Mouse (Mus musculus): Measurements from ENCODE around the gene Atad5. TPM values are rescaled to one million over a fixed set of nuclear protein-coding genes. Genes with fewer than 3 reads are reported as not detected.
"Not testable (repeated sequence)": the region's sequence is repeated elsewhere in the genome, so short reads cannot be mapped to it uniquely, and the experiment has no call there.

Atad5 gene
- total RNA-seq (2021), result 1 to 10 TPM; 4.2 to 6.3 TPM
- long read RNA-seq, experiment 1, partial matches to known transcripts, result 0 of 1 reads
- long read RNA-seq, experiment 1, other reads (novel, unspliced or antisense), result 1 of 1 reads
- long read RNA-seq, experiment 2, result 0 reads

DNA sequence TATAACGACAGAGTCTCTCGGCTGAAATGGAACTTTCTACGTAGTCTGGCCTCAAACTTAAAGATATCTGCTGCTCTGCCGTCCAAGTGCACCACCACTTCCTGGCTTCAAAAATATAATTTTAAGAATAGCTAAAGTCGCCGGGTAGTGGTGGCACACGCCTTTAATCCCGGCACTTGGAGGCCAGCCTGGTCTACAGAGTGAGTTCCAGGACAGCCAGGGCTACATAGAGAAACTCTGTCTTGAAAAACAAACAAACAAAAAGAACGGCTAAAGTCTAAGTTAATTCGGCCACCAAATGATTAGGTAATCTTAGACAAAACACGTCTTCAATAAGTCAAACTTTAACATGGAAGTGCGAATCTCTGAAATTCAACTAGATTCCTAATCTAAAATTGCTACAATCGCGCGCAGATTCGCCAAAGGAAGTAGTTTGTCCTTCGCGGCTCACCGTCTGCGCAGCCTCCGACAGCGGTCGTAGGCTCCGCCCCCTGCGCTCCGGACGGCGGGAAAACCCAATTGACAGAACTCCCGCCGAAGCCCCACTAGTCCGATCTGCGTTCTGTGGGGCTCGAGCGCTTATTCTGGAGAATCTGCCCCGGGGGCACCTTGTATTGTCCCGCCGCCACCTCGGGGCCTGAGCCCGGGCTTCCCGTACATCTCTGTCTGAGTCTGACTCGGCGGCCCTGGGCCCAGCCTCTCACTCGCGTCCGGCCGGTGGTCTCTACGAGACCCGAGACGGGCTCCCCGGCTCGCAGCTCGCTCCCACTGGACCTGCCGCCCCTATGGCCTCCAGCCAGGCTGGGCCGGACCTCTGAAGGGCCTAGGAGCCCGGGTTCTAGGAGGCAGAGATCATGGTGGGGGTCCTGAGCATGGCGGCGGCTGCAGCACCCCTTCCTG is at the start of gene Atad5:
Gene Atad5, plus strand, starts transcription at position 484 of the 900 bp plus-strand sequence.
- peak; percentile 95 for DNase-seq

DNA sequence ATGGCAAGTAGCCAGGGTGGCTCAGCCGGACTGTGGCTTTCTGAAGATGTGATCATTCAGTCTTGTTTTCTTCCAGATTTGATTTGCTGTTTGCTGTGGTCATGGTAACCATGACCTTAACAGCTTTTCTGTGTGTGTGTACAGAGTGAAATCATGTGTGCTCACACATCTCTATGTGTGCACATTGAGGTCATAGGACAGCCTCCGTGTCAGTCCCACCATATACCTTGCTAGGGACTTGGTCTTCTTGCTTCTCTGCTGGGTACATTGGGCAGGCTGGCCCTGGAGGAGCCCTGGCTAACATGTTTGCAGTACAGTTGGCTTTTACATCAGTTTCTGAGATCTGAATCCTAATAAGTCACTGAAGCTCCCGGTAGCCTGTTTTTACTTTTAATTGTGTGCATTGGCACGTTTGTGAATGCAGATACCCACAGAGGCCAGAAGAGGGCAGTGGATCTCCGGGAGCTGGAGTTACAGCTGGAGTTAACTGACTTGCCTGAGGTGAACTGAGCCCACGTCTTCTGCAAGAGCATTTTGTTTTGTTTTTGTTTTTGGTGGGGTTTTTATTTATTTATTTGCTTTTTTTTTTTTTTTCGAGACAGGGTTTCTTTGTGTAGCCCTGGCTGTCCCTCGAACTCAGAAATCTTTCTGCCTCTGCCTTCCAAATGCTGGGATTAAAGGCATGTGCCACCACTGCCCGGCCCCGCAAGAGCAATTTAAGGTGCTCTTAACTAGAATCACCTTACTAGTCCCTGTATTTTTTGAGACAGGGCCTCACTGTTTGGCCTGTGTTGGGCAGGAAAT is 46.4 kb upstream of the Atad5 start:
- peak; percentile 63 for DNase-seq

DNA sequence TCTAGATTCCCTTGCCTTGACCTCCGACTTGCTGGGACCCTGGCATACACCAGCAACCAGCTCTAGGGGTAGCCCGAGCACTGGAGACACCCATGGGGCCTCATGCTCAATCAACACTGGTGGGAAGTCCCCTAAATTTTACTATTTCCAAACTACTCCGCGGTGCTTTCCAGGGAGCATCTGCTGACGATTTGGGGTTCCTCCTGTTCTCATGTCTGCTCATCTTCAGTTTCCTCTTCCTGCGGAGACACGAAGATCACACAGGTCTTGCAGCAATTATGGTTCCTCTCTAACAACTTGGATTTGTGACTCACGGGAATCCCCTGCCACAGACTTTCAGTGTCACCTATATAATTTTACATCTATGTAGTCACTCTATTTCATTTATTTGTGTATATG is 45.8 kb upstream of the Atad5 start:
- DNase-seq, result no peak

DNA sequence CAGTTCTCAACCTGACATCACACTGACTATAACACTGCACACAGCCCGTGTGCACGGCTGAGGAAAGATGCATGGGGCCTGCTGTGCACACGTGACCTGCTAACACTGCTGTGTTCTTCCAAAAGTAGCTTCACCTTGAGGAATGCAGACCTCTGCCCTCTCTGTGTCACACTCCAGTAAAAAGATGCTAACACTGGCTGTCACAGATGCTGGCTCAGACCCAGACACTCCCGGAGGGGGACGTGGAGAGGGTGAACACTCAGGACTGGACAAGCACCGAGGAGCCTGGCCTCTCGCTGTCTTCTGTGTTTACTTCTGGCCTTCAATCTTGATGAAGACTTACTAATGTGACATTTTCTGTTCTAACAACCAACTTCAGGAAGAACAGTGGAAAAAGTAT is 42.3 kb upstream of the Atad5 start:
- DNase-seq, result no peak

DNA sequence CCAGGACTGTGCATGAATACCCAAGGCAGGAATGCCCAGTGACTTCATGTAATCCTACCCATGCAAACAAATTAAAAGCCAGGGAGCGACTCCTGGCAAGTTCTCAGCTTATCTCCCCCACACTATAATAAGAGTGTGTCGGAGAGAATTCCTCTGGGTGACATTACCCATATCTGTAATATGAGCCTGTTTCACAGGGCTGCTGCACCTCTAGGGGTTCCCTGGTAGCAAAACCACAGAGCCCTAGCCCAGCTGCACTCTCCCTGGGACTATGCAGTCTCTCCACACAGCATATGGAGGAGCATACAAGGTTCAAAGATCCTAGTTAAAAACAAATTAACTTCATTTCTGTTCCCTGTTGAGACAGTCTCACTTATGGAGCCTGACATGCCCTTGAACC is 39.1 kb upstream of the Atad5 start:
- no peak for DNase-seq

DNA sequence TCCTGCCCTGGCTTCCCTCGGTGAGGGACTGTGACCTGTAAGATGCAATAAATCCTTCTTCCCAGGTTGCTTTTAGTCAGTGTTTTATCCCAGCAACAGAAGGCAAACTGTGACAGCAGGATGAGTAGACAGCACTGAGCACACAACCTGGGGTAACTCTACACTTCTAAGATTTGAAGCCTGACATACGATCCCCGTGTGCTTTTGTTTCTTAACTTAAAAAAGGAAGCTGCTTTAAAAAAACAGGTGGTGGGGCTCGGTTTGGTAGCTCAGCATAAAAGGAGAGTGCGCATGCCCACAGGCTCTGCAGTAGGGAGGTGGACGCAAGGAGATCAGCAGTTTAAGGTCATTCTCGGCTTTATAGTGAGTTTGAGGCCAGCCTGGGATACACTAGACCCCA is 36.7 kb upstream of the Atad5 start:
- DNase-seq, result no peak

DNA sequence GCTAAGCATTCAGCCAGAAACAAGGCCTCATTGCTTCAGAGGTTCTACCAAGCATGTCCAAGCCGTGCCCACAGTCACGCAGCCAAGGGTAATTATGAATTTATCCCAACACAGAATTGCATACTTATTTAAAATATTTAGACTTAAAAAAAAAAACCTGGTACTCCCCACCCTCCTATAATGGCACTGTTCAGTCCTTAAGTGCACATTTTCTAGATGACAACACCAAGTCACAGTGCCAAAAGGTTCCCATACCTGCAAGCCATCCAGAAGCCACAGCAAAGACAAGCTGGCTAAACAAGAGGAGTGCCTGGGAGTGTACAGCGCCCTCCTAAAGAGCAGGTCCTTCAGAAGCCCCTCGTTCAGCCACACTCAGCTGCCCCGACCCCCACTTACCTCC is 36.0 kb upstream of the Atad5 start:
- no peak for DNase-seq

DNA sequence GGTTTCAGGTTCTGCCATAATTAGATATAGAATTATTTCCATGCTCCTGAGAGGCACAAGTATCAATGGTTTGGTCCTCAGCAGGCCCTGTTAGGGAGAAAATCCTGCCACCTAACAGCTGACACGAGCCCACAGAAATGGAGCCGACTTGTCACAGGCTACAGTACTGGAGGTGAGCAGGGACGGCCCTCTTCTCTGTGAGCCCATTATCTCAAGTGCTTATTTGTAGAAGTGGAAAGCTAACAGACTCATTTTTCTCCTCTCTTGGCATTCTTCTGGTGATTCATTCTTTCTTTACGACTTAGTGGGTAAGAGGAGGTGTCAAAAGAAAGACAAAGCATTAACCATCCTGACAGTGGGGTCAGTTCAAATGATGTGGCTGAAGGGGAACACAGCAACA is 34.5 kb upstream of the Atad5 start:
- no peak for DNase-seq

DNA sequence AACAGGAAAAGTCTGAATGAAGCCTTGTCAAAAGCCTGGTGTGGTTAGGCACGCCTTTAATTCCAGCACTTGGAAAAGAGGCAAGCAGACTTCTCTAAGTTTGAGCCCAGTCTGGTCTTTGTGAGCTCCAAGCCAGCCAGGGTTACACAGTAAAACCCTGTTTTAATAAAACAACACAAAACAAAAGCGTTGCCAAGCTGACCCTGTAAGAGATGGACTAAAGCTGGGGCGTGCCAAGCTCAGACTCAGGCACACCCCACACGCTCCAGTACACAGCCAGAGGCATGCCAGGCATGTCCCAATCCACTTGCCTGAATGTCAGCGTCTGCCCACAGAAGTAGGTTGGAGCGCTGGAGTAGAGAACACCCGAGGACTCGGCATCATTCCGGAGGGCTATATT is 33.1 kb upstream of the Atad5 start:
- DNase-seq, result no peak

DNA sequence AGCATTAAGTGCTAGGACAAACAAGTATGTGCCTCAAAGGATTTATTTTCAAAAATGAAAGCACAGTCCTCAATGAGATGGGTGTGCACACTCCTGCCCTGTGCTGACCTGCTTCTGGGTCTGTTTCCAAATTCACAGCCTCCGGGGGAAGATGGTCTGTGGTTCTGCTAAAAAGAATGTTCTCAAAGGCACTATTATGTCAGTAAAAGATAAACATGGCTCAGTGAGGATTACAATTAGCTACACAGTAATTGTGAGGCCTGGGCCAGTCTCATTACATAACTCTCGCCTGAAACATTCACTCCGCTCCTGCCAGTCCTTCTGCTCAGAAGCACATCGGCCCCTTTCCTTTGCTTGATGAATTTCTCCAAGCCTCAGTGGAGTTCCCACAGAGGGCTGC is 27.0 kb upstream of the Atad5 start:
- no peak for DNase-seq

DNA sequence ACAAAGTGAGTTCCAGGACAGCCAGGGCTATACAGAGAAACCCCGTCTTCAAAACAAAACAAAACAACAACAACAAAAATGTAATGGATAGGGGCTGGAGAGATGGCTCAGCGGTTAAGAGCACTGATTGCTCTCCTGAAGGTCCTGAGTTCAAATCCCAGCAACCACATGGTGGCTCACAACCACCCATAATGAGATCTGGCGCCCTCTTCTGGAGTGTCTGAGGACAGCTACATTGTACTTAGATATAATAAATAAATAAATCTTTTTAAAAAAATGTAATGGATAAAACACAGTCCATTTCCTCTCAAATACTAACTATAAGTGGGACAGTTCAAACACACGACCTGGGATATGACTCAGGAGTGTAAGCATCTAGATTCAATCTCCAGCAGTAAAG is 22.8 kb upstream of the Atad5 start:
- DNase-seq, result not testable (repeated sequence)

DNA sequence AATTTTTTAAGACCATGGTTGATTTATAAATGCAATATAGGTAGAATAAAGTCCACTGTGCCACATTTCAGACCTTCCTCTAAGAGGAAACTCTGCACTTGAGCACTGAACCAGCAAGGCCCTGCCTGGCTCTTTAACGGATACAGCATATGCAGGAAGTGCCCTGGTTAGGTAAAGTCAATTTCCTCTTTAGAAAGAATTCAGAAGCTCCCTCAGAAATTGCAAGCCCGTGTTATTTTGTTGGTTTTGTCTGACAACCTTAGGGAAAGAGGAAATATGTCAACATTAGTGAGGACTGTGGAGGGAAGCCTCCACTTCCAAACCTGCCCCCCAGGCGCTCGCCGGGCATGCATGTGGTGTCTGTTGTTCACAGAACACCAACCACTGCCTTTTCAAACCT is 21.6 kb upstream of the Atad5 start:
- no peak for DNase-seq

DNA sequence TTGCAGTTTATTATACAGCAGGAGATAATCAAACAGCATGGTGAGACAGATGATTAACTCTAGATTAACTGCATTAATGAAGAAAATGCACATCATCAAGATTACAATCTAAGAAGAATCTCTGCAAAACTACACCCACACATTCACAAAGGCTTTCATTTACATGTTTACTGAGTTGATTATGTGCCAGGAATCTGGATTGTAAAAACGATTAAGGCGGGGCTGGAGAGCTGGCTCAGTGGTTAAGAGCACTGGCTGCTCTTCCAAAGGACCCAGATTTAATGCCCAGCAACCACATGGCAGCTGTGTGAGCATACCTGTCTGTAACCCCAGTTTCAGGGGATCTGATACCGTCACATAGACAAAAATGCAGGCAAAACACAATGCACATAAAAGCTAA is 19.4 kb upstream of the Atad5 start:
- DNase-seq, result no peak

DNA sequence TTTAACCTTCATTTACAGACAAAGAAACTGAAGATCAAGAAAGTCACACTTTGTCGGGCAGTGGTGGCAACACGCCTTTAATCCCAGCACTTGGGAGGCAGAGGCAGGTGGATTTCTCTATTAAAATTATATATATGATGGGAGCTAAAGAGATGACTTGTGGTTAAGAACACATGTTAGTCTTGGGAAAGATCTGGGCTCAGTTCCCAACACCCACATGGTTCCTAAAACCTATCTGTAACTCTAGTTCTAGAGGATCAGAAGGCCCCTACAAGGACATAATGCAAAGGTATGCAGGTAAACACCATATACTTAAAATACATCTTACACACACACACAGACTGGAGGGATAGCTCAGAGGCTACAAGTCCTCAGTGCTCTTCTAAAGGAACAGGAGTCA is 18.2 kb upstream of the Atad5 start:
- DNase-seq, result no peak

DNA sequence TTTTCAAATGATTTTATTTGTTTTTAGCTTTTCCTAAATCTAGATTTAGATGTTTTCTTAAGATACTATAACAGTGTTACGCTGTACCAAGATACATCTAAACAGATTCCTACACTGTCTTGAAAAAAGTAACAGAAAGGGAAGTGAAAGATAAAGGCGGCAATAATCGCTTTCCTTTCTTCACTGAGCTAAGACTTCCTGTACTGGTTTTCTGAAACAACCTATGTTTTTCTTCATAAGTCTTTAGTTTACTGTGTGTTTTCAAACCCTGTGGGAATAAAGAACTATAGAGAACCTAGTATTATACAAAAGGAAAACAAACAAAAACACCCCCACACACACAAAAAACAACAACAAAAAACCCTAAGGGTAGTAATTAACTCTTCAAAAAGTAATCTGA is 16.8 kb upstream of the Atad5 start:
- DNase-seq, result no peak

DNA sequence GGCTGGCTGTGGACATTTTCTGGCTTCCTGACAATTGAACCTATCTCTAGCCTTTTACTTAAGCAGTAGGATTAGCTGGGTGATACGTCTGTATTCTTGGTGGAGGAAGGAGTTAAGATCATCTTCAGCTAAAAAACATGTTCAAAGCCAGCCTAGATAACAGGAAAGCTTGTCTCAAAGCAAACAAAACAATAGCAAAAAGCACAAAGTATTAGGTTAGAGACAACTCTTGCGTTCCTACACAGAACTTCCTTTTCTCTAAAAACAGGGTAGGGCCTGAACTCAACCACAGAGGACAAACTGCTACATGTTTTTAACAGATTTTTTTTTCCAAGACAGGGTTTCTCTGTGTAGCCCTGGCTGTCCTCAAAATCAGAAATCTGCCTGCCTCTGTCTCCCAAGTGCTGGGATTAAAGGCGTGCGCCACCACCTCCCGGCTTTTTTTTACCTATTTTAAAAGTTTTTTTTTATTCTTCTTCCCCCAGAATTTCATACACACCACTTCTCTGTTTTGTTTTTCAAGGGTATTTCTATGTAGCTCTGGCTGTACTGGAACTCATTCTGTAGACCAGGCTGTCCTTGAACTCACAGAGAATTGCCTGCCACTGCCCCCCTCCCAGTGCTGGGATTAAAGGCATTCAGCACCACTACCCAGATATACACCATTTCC is 13.5 kb upstream of the Atad5 start:
- no peak for DNase-seq

DNA sequence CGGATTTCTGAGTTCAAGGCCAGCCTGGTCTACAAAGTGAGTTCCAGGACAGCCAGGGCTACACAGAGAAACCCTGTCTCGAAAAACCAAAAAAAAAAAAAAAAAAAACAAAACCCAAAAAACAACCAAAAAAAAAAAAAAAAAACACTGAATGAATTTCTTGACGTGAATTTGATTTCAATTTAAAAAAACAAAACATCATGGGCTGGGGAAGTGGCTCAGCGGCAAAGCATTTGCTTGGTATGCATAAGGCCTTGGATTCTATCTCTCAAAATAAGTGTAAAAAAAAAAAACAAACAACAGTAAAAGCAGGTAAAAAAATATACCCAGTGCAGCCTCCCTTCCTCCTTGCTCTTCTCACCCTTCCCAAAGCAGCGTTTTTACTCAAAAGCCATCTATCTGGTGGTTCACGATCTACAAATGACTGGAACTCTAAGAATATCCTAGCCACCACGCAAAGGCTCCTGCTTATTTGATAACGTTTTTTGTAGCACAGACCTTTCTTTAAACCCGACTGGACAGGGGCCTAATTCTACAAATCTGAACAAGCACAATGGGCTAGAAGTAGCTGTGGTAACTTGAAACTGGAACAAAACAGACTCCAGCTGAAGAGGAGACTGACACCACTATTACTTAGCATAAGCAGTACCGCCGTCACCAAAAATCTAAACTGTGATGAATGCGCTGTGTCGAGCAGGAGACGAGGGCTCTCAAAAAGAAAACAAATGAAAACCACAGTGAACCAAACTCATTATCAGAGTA is 11.2 kb upstream of the Atad5 start:
- DNase-seq, result no peak

DNA sequence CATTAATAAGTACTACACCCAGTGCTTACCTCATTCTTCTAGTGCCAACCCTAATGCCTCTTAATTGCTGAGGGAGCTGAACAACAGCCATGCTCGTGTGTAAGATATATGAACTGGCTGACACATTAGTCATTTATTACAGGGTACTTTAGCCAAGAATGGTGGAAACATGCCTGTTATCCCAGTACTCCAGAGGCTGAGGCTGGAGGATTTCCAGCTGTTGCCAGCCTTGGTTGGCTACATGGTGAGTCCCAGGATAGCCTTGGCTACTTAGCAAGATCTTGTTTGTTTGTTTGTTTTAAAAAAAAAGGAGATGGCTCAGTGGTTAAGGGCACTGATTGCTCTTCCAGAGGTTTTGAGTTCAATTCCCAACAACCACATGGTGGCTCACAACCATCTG is 10.4 kb upstream of the Atad5 start:
- DNase-seq, result no peak

DNA sequence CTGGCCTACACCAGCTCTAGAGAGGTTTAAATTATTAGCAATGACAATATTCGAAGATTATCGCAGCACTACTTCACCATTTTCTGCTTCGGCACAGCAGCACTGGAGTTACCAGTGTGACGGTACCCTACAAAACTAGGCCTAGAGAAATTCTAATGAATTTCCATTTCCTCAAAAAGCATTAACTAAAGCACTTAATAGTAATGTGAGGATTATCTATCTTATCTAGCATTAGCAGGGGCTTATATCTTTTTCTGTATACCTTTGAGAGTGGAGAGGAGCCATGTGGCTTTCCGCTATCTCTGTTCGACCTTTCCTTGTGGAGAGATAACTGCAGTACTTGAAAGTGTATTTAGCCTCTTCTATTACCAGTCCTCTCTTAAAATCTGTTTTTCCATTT is 9.4 kb upstream of the Atad5 start:
- DNase-seq, result no peak

DNA sequence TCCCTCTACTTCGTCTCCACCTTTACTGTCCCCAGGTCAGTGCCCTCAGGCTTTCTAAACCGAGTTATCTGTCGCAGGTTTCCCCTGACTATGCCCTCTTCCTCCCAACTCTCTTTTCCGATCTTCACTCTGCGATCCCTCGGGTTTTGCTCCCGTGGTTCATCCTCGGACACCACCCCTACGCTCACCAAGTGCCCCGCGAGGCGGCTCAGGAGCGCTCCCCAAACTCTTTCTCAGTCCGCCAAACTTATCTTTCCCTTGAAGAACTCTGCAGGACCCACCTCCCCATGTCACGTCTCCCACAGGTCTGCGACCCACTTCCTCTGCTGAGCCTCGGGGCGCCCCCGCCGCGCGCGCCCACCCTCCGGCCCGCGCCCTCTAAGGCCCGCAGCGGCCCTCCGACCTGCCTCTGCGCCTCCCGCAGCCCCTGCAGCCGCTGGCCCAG is 8.8 kb upstream of the Atad5 start:
- peak; percentile 60 for DNase-seq

DNA sequence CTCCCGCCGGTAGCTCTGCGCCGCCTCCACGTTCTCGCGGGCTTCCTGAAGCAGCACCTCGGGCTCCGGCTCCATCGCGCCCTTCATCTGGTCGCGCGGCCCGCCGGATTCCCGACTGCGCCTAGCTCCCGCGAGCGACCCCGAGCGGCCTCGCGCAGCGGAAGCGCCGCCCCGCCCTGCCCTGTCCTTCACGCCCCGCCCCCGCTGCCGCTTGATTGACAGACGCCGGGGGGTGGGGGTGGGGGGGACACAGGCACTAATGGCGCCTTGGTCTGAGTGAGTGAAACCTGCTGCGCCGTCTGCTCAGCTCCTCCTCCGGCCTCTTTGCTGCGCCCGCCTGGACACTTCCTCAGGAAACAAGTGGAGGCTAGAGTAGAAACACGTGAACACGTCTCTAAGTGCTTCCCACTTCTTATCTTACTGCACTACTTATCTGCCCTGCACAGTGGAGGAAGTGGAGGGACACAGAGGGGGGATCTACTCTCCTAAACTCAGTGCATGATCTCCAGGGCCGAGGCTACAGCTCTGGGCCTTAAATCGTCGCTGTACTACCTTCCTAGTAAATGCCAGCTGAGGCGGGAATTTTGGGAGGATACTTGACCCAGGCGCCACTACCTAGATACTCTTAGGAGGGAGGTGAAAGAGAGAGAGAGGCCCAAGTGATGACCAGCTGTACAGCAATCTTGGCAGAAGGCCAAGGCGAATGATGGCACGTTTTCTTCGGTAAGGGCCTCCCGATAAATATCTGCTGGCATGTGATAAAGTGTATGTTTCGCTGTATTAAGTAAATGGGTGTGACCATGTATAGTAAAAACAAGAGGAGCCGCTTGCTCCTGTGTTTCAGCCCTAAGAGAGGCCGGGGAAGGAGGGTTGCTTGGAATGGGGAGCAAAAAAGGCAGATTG is 8.1 kb upstream of the Atad5 start, which contains the start of gene Crlf3:
Gene Crlf3, minus strand, starts transcription at position 166 of the 903 bp plus-strand sequence.
- peak; percentile 98 for DNase-seq
